Mouse (Mus musculus) right cerebral cortex, postnatal 14 days (tissue): ENCODE data around the gene Ssxb2.
"Not testable (repeated sequence)": the region's sequence is repeated elsewhere in the genome, so short reads cannot be mapped to it uniquely, and the experiment has no call there.

ENCODE experiments used
- DNase-seq: peaks from one replicate; pipeline ENCODE4 v3.0.0; 2022

The Ssxb2 gene

DNA sequence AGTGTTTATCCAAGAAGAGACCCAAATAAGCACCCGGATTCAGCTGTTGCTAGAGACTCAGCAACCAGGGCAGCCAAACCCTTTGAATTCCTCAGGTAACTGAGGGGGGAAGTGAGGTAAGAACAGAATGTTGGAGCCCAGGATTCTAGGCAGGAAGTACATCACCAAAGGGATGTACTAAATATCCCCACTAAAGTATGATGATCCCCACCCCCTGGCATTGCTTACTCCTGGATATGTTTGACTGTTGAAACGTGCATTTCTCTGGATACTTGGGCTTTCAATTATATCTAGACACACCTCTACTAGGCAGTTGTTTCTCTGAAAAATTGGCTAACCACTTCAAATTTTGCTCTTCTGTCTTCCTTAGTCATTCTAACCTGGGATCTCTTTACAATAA, at the start of gene Ssxb2:
Gene Ssxb2 (minus strand): TSS at position 101 of the 400 bp plus-strand sequence.
- not testable (repeated sequence) for DNase-seq

DNA sequence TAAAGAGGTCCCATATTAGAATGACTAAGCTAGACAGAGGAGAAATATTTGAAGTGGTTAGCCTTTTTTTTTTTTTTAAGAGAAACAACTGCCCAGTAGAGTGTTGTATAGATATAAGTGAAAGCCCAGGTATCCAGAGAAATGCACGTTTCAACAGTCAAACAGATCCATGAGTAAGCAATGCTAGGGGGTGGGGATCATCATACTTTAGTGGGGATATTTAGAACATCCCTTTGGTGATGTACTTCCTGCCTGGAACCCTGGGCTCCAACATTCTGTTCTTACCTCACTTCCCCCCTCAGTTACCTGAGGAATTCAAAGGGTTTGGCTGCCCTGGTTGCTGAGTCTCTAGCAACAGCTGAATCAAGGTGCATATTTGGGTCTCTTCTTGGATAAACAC, 48.5 kb downstream of the Ssxb2 start, which contains the start of gene Ssxb1:
Gene Ssxb1 (plus strand): TSS at position 301 of the 400 bp plus-strand sequence.
- DNase-seq, result not testable (repeated sequence)
